Mouse (Mus musculus) bone marrow macrophage, adult 2 months (primary cell): ENCODE data around the gene Nfe2. TPM values are rescaled to one million over a fixed set of nuclear protein-coding genes. Genes with fewer than 3 reads are reported as not detected.

Experiments
- H3K27ac ChIP-seq: 2 replicates; pipeline ENCODE4 v1.5.1; 2012; ENCODE audit warnings: low read depth, low read length; ENCODE audit not compliant: insufficient read depth
- H3K4me1 ChIP-seq: 2 replicates; pipeline ENCODE4 v1.6.1; 2012; ENCODE audit warnings: low read length; ENCODE audit not compliant: control insufficient read depth, insufficient read depth
- H3K4me3 ChIP-seq: 2 replicates; pipeline ENCODE4 v1.5.1; 2012; ENCODE audit warnings: mild to moderate bottlenecking, low read length, moderate library complexity; ENCODE audit not compliant: insufficient read depth
- CTCF ChIP-seq: IDR thresholded peaks from 2 replicates; pipeline ENCODE4 v1.5.1; 2012; ENCODE audit warnings: low read depth, mild to moderate bottlenecking, low read length, moderate library complexity
- POLR2A ChIP-seq: IDR thresholded peaks from 2 replicates; pipeline ENCODE4 v1.6.1; 2012; ENCODE audit warnings: mild to moderate bottlenecking, low read depth, low read length, borderline replicate concordance
- polyA plus RNA-seq: library from polyadenylated mRNA; stranded (reverse); fragments of >200 nt; gene quantifications from 2 replicates; pipeline ENCODE4 v1.2.4, GENCODE M21; 2012; ENCODE audit not compliant: missing spikeins, insufficient read depth, insufficient read length

The Nfe2 gene
- polyA plus RNA-seq, 1 experiment = 1.7 TPM

DNA sequence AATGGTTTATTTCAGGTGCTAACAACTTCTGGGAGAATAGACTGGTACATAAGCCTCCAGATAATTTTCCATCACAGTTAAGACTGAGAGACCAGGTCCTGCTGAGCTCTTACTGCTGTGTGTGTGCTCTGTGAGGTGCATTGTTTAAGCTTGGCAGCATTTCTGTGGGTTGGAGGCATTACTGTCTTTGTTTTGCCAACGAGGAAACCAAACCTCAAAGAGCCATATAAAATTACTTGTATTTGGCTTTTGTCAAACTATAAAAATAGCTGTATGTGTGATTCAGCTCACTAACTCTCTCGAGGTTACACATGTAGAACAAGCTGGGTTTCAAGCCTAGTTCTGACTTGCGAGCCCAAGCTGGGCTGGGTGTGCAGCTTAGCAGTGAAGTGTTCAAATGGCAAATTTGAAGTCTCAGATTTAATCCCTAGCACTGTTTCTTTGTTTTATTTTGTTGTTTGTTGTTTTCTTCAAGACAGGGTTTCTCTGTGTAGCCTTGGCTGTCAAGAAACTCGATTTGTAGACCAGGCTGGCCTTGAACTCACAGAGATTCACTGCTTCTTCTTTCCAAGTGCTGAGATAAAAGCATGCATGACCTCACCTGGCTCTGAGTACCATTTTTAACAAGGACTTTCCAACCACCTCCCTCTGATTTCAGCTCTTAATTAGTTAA is 34.6 kb upstream of the Nfe2 start:
- no peak overlapping the region for H3K4me3 ChIP-seq
- TF ChIP-seq POLR2A (no peak), CTCF (no peak)
- no peak overlapping the region for H3K27ac ChIP-seq
- no peaks in the 10 kb centered on the region for H3K4me1 ChIP-seq

DNA sequence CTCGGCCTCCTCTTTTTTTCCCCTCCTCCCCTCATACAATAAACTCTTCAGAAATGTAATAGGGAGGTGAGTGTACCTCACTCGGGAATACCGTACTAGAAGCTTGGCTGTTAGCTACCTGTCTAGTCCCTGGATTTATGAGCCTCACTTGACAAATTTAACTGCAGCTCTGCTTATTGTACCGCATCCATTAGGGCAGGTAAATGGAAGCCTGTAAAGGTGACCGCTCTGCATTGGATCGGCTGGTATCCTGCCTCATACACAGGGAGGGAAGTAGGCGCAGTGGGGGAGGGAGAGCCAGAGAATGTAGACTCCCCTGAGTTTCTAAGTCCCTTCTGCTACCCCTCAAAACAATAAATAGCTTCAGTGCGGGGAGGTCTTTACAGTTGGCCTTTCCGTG is 32.6 kb upstream of the Nfe2 start:
- Histone ChIP-seq H3K27ac (no peak overlapping the region), H3K4me1 (peaks cover 4% of the 10 kb centered on the region), H3K4me3 (no peak overlapping the region)
- TF ChIP-seq POLR2A (no peak), CTCF (no peak)

GRCm38 (mm10) chr15:103290417-103290816 is 32.2 kb upstream of the Nfe2 start:
- no peak overlapping the region for H3K4me3 ChIP-seq
- H3K4me1 ChIP-seq = peaks cover 8% of the 10 kb centered on the region
- no peak for TF ChIP-seq POLR2A
- no peak for TF ChIP-seq CTCF
- H3K27ac ChIP-seq = no peak overlapping the region

GRCm38 (mm10) chr15:103289600-103289999 is 31.4 kb upstream of the Nfe2 start:
- Histone ChIP-seq H3K4me1 (peaks cover 14% of the 10 kb centered on the region), H3K27ac (no peak overlapping the region), H3K4me3 (no peak overlapping the region)
- no peak for TF ChIP-seq CTCF
- no peak for TF ChIP-seq POLR2A

DNA sequence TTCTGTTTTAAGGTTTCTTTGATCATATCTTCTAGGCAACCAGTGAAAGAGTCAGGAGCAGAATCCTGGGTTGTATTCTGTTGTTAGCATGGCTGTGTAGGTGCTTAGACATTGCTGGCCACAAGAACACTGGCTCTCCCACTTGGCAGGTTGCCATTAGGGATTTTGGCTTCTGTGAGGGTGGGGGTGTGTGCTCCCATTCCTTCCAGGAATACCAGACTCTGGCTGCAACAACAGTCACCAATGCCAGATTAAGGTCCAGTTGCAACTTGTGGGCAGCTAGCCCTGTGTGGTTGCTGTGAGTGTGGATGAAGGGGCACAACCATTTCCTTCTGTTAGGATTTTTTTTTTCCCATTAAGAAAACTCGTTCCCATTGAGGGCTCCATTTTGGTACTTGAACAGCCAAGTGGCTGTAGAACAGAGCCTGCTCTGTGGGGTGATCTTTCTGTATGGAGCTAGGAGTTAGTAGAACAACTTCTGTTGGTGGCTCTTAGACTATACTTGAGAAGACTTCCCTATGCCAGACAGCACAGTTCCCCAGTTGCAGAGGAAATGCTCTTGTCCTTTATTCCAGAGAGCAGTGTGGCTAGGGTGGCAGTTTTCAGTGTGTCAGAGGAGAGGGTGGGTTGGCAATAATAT is 27.7 kb upstream of the Nfe2 start:
- peaks cover 25% of the 10 kb centered on the region for H3K4me1 ChIP-seq
- no peak overlapping the region for H3K4me3 ChIP-seq
- TF ChIP-seq POLR2A (no peak), CTCF (no peak)
- no peak overlapping the region for H3K27ac ChIP-seq

GRCm38 (mm10) chr15:103284647-103285046 is 26.4 kb upstream of the Nfe2 start:
- TF ChIP-seq CTCF = no peak
- no peak for TF ChIP-seq POLR2A
- no peak overlapping the region for H3K27ac ChIP-seq
- peaks cover 30% of the 10 kb centered on the region for H3K4me1 ChIP-seq

GRCm38 (mm10) chr15:103284066-103284465 is 25.9 kb upstream of the Nfe2 start:
- Histone ChIP-seq H3K4me1 (peaks cover 30% of the 10 kb centered on the region), H3K4me3 (no peak overlapping the region), H3K27ac (no peak overlapping the region)
- TF ChIP-seq CTCF (0 out of 2 replicates have a peak, but pooled peaks have one; percentile 23), POLR2A (no peak)

More at GRCm38 (mm10) chr15:103284647-103285046, 26.4 kb upstream of the Nfe2 start:
- no peak overlapping the region for H3K4me3 ChIP-seq

- no peak overlapping the region for H3K4me3 ChIP-seq
- H3K4me1 ChIP-seq = peaks cover 39% of the 10 kb centered on the region
- H3K27ac ChIP-seq = no peak overlapping the region
- TF ChIP-seq POLR2A = no peak
- TF ChIP-seq CTCF = no peak
These were observed 23.4 kb upstream of the Nfe2 start for GRCm38 (mm10) chr15:103281465-103282205.

- peaks cover 37% of the 10 kb centered on the region for H3K4me1 ChIP-seq
- no peak overlapping the region for H3K4me3 ChIP-seq
These were observed 22.7 kb upstream of the Nfe2 start for GRCm38 (mm10) chr15:103280817-103281464.

More at GRCm38 (mm10) chr15:103280817-103281464, 22.7 kb upstream of the Nfe2 start:
- no peak for TF ChIP-seq POLR2A
- peak; percentile 43; the same call in 1 of the 2 replicates for TF ChIP-seq CTCF
- H3K27ac ChIP-seq = peak overlapping the region; percentile 1; the same call in 1 of the 2 replicates
